Mouse (Mus musculus): Measurements from ENCODE around the gene Tnfsf14.

DNA sequence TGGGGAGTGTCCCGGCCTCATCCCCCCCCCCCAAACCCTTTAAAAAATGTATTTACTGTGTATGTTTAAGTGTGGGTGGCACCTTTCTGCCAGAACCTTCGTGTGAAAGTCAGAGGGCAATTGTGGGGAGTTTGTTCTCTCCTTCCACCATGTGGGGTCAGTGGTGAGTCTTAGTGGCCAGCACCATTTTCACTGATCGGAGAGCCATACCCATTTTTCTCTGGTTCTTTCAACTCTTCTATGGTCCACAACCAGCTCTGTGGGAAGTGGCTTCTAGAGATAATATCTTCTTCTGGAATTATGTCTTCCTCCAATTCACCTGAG lies 25.9 kb upstream of the Tnfsf14 start:
- TF ChIP-seq CTCF (IDR thresholded peaks at IDR 0.05; ENCODE audit: control insufficient read depth, insufficient read depth, insufficient replicate concordance, low read depth, low read length) (no peak), POLR2A (IDR thresholded peaks at IDR 0.05; ENCODE audit: control insufficient read depth, low read depth, low read length) (no peak)
